Mouse (Mus musculus): ENCODE results near the gene Wdfy4.

GRCm38 (mm10) chr14:33225235-33225634 is 39.9 kb upstream of the Wdfy4 start:
- no peak for TF ChIP-seq CTCF (IDR thresholded peaks at IDR 0.05; ENCODE audit: low read depth)
- TF ChIP-seq EP300 (IDR thresholded peaks at IDR 0.05; ENCODE audit: low read depth), result no peak
